25 mouse cellular contexts compared by ENCODE assay signal in the genomic region with DNA sequence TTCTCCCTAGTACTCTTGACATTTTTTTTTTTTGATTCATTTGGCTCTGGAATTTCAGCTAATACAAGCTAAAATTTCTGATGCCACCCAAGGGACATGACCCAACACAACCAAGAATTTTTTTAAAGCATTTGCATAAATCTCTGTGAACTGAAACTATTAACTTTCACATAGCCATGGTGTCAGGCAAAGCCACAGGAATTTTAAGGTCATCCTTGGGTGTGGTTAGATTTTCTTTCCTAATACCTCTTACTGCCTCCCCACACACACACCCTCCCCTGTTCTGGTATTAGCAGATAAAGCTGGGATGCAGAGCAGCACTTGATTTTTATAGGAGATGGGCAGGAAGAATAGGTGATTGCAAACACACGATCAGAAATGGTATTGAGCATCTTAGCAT.
A peak's percentile ranks its signal among the peaks of the same experiment; 100 is the strongest.
DNase-seq lines count a peak whose midpoint lies in the region; ATAC-seq and TF ChIP-seq lines count a peak whose summit lies in the region.
"Had no signal": no experiment of that assay in that cellular context is flagged by ENCODE, and none has a peak within 500 bp of the region (broad histone marks: within the 10 kb centered on the region; RNA-seq: fewer than 3 reads in every experiment).

No protein-coding gene starts in this region.

- no peaks in the 10 kb centered on the region for H3K36me3 ChIP-seq in kidney, postnatal 0 days (ENCODE audit: insufficient read depth, low read length)
- H3K36me3 ChIP-seq in midbrain, embryonic 16.5 days (ENCODE audit: control insufficient read depth, insufficient read depth, low read length): no peaks in the 10 kb centered on the region
- H3K36me3 ChIP-seq: forebrain, embryonic 10.5 days; G1E; heart, embryonic 10.5 days; heart, embryonic 13.5 days had no signal

- no peak for ATAC-seq in kidney, postnatal 0 days (replicated peaks; ENCODE audit: low FRiP score, low read depth)
- ATAC-seq in Patski: peak; percentile 76
- ATAC-seq in midbrain, embryonic 16.5 days: no peak
- ATAC-seq: forebrain, embryonic 13.5 days; forebrain, embryonic 16.5 days; hindbrain, postnatal 0 days; inflammation-experienced regulatory T-cells, adult 6 months had no signal

- no peaks in the 10 kb centered on the region for H3K9me3 ChIP-seq in kidney, postnatal 0 days (replicated peaks; ENCODE audit: low read length)
- H3K9me3 ChIP-seq in midbrain, embryonic 16.5 days (replicated peaks; ENCODE audit: control insufficient read depth, low read length, poor library complexity, severe bottlenecking): no peaks in the 10 kb centered on the region
- H3K9me3 ChIP-seq: forebrain, embryonic 10.5 days; forebrain, embryonic 13.5 days; G1E; heart, embryonic 10.5 days; heart, embryonic 13.5 days had no signal

- DNase-seq in kidney, postnatal 0 days (ENCODE audit: low spot score): peak; percentile 38
- DNase-seq in kidney, postnatal 14 days: no peak
- peak; percentile 79 for DNase-seq in 3T3-L1 (ENCODE audit: low read depth, low spot score)
- no peak for DNase-seq in Patski (ENCODE audit: low read depth, low spot score)
- no peak for DNase-seq in spleen, postnatal 14 days (ENCODE audit: low spot score in 2 of 2)
- DNase-seq: adrenal gland, postnatal 10 days; adrenal gland, postnatal 36 days; cerebellum, adult 18-20 months; cerebellum, adult 9-10 months; cerebellum, postnatal 14 days; gastrocnemius, postnatal 10 days; gastrocnemius, postnatal 36 days; heart, adult 2 months; heart, postnatal 14 days; heart, postnatal 4 days had no signal

- no peak overlapping the region for H3K4me3 ChIP-seq in kidney, postnatal 0 days (replicated peaks; ENCODE audit: low read depth, low read length)
- H3K4me3 ChIP-seq in midbrain, embryonic 16.5 days (ENCODE audit: low read depth, low read length): no peak overlapping the region
- H3K4me3 ChIP-seq: forebrain, embryonic 10.5 days; forebrain, embryonic 13.5 days; heart, adult 2 months; heart, embryonic 10.5 days; heart, embryonic 13.5 days had no signal

- CTCF ChIA-PET in Patski (lab: Charles Lee): no interaction called here

- in situ Hi-C loops in Patski (cut with MboI; ENCODE audit: low pct_unique_long_range_greater_than_20kb): loop anchor here (25.0 kb wide), 1 partner anchor 515 kb away; no protein-coding TSS in a partner anchor

- H3K27me3 ChIP-seq in kidney, postnatal 0 days (ENCODE audit: insufficient read depth, low read length): no peaks in the 10 kb centered on the region
- H3K27me3 ChIP-seq in Patski: no peaks in the 10 kb centered on the region
- H3K27me3 ChIP-seq in midbrain, embryonic 16.5 days (ENCODE audit: control insufficient read depth, insufficient read depth, low read depth, low read length): no peaks in the 10 kb centered on the region
- H3K27me3 ChIP-seq: forebrain, embryonic 13.5 days; heart, embryonic 13.5 days had no signal

- TF ChIP-seq CTCF in kidney, postnatal 0 days (IDR thresholded peaks at IDR 0.05; ENCODE audit: low read depth): no peak
- no peak for TF ChIP-seq CTCF in Patski (IDR thresholded peaks at IDR 0.05)

- H3K4me1 ChIP-seq in kidney, postnatal 0 days (replicated peaks; ENCODE audit: insufficient read depth, low read length): no peaks in the 10 kb centered on the region
- no peaks in the 10 kb centered on the region for H3K4me1 ChIP-seq in midbrain, embryonic 16.5 days (ENCODE audit: control insufficient read depth, insufficient read depth, low read length)
- H3K4me1 ChIP-seq: forebrain, embryonic 10.5 days; forebrain, embryonic 13.5 days; heart, embryonic 10.5 days; heart, embryonic 13.5 days had no signal

- no peak overlapping the region for H3K27ac ChIP-seq in kidney, postnatal 0 days
- H3K27ac ChIP-seq in midbrain, embryonic 16.5 days (ENCODE audit: low read length): no peak overlapping the region
- H3K27ac ChIP-seq: forebrain, embryonic 10.5 days; forebrain, embryonic 13.5 days; heart, adult 2 months; heart, embryonic 10.5 days; heart, embryonic 13.5 days; hindbrain, embryonic 14.5 days; hindbrain, postnatal 0 days had no signal

- no peak overlapping the region for H3K4me2 ChIP-seq in kidney, postnatal 0 days (ENCODE audit: low read length)
- no peak overlapping the region for H3K4me2 ChIP-seq in midbrain, embryonic 16.5 days (ENCODE audit: low read length)
- H3K4me2 ChIP-seq: forebrain, embryonic 13.5 days; heart, embryonic 13.5 days; hindbrain, embryonic 14.5 days had no signal

- POLR2A ChIA-PET in Patski (lab: Charles Lee): no interaction called here

- H3K9ac ChIP-seq in kidney, postnatal 0 days (ENCODE audit: low read depth, low read length): no peak overlapping the region
- H3K9ac ChIP-seq in midbrain, embryonic 16.5 days (ENCODE audit: low read depth, low read length): no peak overlapping the region
- H3K9ac ChIP-seq: forebrain, embryonic 13.5 days; heart, embryonic 13.5 days; hindbrain, embryonic 14.5 days had no signal

- WGBS in kidney, postnatal 0 days: 47% methylated on average over 1 of the region's 1 CpGs
- 57% methylated on average over 1 of the region's 1 CpGs for WGBS in midbrain, embryonic 16.5 days

Comparison
In these comparisons a context has a peak if more than half of its experiments do, and no peak if none do; other contexts are left out.
1. DNase-seq: peak in kidney, postnatal 0 days (single experiment) and 3T3-L1 (single experiment); none in kidney, postnatal 14 days (single experiment), Patski (single experiment) and spleen, postnatal 14 days (0 of 2).